Mouse (Mus musculus) adrenal gland, postnatal 25 days (tissue): ENCODE data around the gene Eps8. TPM values are rescaled to one million over a fixed set of nuclear protein-coding genes. Genes with fewer than 3 reads are reported as not detected.

Source experiments
- total RNA-seq: library from RNA; stranded (reverse); gene quantifications from 2 replicates; pipeline ENCODE4 v1.2.3, GENCODE M21; 2021

Gene Eps8
- total RNA-seq, 1 experiment from 2014 or later: 44.1 TPM

Other genes with a start within 250 kb of the Eps8 start
- gene Strap, start 80.2 kb upstream of the Eps8 start, total RNA-seq: 107 and 111 TPM in 2 replicates
- gene Dera, start 99.7 kb upstream of the Eps8 start, total RNA-seq: 30.0 and 31.3 TPM in 2 replicates